Mouse (Mus musculus) adrenal gland, postnatal 4 days (tissue): ENCODE data around the gene Sfmbt2. TPM values are rescaled to one million over a fixed set of nuclear protein-coding genes. Genes with fewer than 3 reads are reported as not detected.

Source experiments
- DNase-seq, 2 experiments: peaks; one replicate each; pipeline ENCODE4 v3.0.0; 2021 to 2022; ENCODE audit warnings: low spot score in 2 of 2, mixed read lengths in 2 of 2
- microRNA-seq: library from miRNA; unstranded; fragments of <30 nt; microRNA quantifications from one replicate; pipeline ENCODE4 v1.2.0, GENCODE M21; 2021
- total RNA-seq, 2 experiments: library from RNA; stranded (reverse); gene quantifications; 2 replicates each; pipeline ENCODE4 v1.2.3; 2021

Sfmbt2 gene
- total RNA-seq, 2 experiments from 2014 or later, result 2.3 to 2.9 TPM

- DNase-seq, result no peak
Measured at GRCm38 (mm10) chr2:10542388-10542787, 172.1 kb downstream of the Sfmbt2 start.

DNA sequence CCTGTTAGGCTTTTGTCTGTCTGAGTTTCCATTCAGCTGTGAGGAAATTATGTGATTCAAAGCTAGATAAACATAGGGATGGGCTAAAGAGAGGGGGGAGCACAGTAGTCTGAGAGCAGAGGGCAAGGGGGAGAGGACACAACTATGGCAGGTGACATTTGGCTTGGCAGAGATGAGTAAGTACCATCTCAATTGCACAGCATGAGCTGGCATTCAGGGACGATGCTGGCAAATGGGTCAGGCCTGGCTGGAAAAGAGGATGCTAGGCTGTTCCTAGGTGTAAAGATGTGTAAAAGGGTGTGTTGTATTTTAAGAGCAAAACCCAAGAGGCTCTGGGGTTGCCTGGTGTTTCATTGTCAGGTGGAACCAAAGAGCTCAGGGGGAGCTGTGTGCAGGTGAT lies 188.5 kb downstream of the Sfmbt2 start:
- no peak for DNase-seq

GRCm38 (mm10) chr2:10565491-10565890 lies 195.2 kb downstream of the Sfmbt2 start:
- DNase-seq, result no peak

DNA sequence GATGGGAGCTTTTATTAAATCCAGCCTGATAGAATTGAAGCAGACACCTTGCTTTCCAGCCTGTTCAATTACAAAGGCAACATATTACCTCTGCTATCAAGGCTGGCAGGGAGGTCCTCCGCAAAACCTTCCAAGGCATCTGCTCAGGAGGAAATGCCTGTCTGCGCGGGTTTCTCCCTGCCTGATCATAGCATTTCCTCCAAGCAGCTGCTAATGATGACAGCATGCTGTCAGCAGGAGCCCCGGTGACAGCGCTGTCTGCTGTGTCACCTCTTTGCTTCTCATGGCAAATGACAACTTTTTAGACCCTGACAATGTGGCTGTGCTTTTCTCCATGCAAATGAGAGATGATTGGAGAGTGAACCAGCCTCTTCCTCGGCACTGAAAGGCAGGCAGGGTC lies 199.1 kb downstream of the Sfmbt2 start:
- no peak for DNase-seq

- no peak for DNase-seq
Measured at GRCm38 (mm10) chr2:10572311-10572710, 202.0 kb downstream of the Sfmbt2 start.

DNA sequence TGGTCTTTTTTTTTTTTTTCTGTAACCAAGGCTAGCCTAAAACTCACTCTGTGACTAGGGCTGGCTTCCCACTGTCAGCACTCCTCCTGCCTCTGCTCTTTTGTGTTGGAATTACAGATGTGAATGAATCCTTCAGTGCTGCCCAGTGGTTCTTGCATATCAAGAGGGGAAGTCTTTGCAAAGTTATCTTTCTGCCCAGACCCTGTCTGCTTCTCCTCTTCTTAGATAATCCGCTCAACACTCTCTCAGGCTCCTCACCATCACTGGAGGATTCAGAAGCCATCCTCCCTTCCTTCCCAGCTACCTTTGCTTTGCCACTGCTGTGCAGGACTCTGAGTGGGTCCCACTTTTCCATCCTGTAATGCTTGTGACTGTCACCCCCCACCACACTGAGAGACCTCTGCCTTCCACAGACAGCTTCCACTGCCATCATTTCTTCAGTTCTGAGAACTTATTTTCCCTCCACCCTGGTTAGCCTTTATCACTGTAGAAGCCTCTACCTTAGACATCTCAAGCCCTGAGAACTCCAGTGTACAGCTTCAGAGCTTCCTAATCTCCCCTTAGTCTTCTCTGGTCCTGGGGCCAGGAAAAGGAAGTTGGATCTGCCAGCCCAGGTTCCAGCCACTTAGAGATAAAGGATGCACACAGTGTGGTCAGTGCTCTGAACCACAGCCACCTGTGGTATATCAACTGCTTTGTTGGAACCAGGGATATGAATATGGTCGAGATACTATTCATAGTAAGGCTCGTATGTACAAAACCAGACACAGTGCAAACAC lies 205.8 kb downstream of the Sfmbt2 start:
- no peak for DNase-seq

DNA sequence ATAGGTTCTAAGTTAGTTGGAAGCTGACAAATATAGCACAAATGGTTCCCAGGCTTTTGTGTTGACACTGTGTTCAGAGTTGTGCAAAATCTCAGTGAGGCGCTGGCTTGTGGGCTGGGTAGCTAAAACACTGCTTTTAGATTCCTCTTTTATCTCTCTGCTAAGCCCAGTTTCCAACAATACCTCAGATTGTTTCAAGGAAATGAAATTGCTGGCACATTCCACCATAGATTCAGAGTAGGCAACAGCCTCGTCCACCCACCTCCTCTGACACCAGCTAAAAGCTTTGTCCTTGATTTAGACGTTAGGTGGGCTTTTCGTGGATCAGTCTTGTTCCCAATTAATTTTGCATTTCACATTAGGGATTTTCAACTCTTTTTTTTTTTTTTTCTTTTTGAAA lies 212.4 kb downstream of the Sfmbt2 start:
- DNase-seq, result no peak

- no peak for DNase-seq
Measured at GRCm38 (mm10) chr2:10583103-10583502, 212.8 kb downstream of the Sfmbt2 start.

GRCm38 (mm10) chr2:10591310-10591709 lies 221.0 kb downstream of the Sfmbt2 start:
- no peak for DNase-seq

DNA sequence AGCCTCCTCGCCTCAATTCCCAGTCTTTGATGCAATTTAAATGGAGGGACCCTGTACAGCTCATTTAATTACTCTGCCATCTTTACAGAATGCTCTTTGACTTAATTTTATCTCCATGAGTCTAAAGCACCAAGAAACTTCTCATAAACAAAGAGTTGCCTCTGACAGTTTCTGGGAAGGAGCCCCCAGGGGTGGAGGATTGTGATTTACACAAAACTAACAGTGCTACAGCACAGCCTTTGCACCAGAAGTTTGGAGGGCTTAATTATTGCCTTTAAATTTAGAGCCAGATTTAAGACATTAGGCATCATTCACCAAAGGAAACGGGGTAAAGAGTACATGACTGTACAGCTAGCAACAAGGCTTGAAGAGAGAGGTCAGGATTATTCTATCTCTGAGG lies 245.2 kb downstream of the Sfmbt2 start:
- no peak for DNase-seq

Small RNA genes within 50 kb of the gene (microRNA-seq; reads per million reads assigned to microRNA genes)
- gene Gm22051, result not detected
- not detected for gene Gm22072
- not detected for gene Gm22091
- not detected for gene Gm22166
- not detected for gene Gm22239
- gene Gm22626, result not detected
- not detected for gene Gm22635
- gene Gm22677, result not detected
- gene Gm22678, result not detected
- not detected for gene Gm22775
- gene Gm22925, result not detected
- gene Gm23108, result not detected
- gene Gm23288, result not detected
- not detected for gene Gm23542
- not detected for gene Gm23569
- not detected for gene Gm23571
- gene Gm23578, result not detected
- not detected for gene Gm23651
- not detected for gene Gm23988
- not detected for gene Gm24028
- not detected for gene Gm24167
- gene Gm24315, result not detected
- not detected for gene Gm24342
- gene Gm24488, result not detected
- not detected for gene Gm24640
- gene Gm24673, result not detected
- gene Gm24761, result not detected
- gene Gm24806, result not detected
- not detected for gene Gm25022
- gene Gm25158, result not detected
- gene Gm25263, result not detected
- not detected for gene Gm25285
- gene Gm25316, result not detected
- not detected for gene Gm25451
- not detected for gene Gm25673
- gene Gm25680, result not detected
- not detected for gene Gm25701
- not detected for gene Gm25753
- gene Gm25943, result not detected
- not detected for gene Gm26060
- gene Gm26073, result not detected
- not detected for gene Gm26092
- not detected for gene Gm26156
- not detected for gene Gm26229
- not detected for gene Gm26398
- not detected for gene Gm26426
- not detected for gene Gm26431
- not detected for gene Gm26491
- not detected for gene Mir297a-2
- not detected for gene Mir297a-3
- not detected for gene Mir297a-4
- gene Mir297b, result not detected
- gene Mir297c, result not detected
- not detected for gene Mir466
- gene Mir466b-1, result not detected
- not detected for gene Mir466b-2
- not detected for gene Mir466b-3
- gene Mir466b-4, result not detected
- not detected for gene Mir466b-5
- gene Mir466b-6, result not detected
- gene Mir466b-7, result not detected
- not detected for gene Mir466b-8
- not detected for gene Mir466c-1
- not detected for gene Mir466c-2
- not detected for gene Mir466d
- not detected for gene Mir466e
- gene Mir466f-1, result not detected
- gene Mir466f-2, result not detected
- not detected for gene Mir466f-3
- not detected for gene Mir466g
- gene Mir466h, result not detected
- gene Mir466l, result not detected
- not detected for gene Mir466m
- gene Mir466n, result 0.79 reads per million
- not detected for gene Mir466o
- not detected for gene Mir466p
- not detected for gene Mir467a-1
- not detected for gene Mir467a-10
- gene Mir467a-2, result not detected
- not detected for gene Mir467a-3
- gene Mir467a-4, result not detected
- not detected for gene Mir467a-5
- not detected for gene Mir467a-6
- gene Mir467a-7, result not detected
- not detected for gene Mir467a-8
- gene Mir467a-9, result not detected
- not detected for gene Mir467b
- 99.4 reads per million, percentile 45 among the genes with 10 or more reads in this experiment for gene Mir467c
- gene Mir467d, result 907 reads per million, percentile 75 among the genes with 10 or more reads in this experiment
- 404 reads per million, percentile 64 among the genes with 10 or more reads in this experiment for gene Mir467e
- not detected for gene Mir669a-1
- not detected for gene Mir669a-10
- gene Mir669a-11, result not detected
- not detected for gene Mir669a-12
- gene Mir669a-2, result not detected
- gene Mir669a-3, result not detected
- not detected for gene Mir669a-4
- gene Mir669a-5, result not detected
- not detected for gene Mir669a-6
- gene Mir669a-7, result not detected
- gene Mir669a-8, result not detected
- not detected for gene Mir669a-9
- not detected for gene Mir669b
- 166 reads per million, percentile 53 among the genes with 10 or more reads in this experiment for gene Mir669c
- gene Mir669d, result not detected
- gene Mir669d-2, result not detected
- 6.3 reads per million, percentile 17 among the genes with 10 or more reads in this experiment for gene Mir669e
- gene Mir669f, result not detected
- not detected for gene Mir669g
- gene Mir669h, result not detected
- not detected for gene Mir669i
- gene Mir669j, result not detected
- not detected for gene Mir669k
- gene Mir669l, result 63.9 reads per million, percentile 40 among the genes with 10 or more reads in this experiment
- not detected for gene Mir669m-1
- not detected for gene Mir669m-2
- 189 reads per million, percentile 54 among the genes with 10 or more reads in this experiment for gene Mir669o
- gene Mir669p-1, result not detected
- gene Mir669p-2, result not detected

Other genes with a start within 250 kb of the Sfmbt2 start
- gene Itih2, start 239.1 kb upstream of the Sfmbt2 start, total RNA-seq, result 100 to 1,000 TPM in 1 of 2 experiments, 10 to 100 TPM in 1; 12.4 to 193 TPM
- gene Itih5, start 216.9 kb upstream of the Sfmbt2 start, total RNA-seq, result 10 to 100 TPM; 25.3 to 28.2 TPM